Mouse (Mus musculus): Measurements from ENCODE around the gene Igfbp3. TPM values are rescaled to one million over a fixed set of nuclear protein-coding genes. Genes with fewer than 3 reads are reported as not detected.

The Igfbp3 gene
- 14.4 and 15.3 TPM in 2 replicates for polyA plus RNA-seq (2014; fragmentation: Nextera tagmentation; extraction: Ambion mirVana)

DNA sequence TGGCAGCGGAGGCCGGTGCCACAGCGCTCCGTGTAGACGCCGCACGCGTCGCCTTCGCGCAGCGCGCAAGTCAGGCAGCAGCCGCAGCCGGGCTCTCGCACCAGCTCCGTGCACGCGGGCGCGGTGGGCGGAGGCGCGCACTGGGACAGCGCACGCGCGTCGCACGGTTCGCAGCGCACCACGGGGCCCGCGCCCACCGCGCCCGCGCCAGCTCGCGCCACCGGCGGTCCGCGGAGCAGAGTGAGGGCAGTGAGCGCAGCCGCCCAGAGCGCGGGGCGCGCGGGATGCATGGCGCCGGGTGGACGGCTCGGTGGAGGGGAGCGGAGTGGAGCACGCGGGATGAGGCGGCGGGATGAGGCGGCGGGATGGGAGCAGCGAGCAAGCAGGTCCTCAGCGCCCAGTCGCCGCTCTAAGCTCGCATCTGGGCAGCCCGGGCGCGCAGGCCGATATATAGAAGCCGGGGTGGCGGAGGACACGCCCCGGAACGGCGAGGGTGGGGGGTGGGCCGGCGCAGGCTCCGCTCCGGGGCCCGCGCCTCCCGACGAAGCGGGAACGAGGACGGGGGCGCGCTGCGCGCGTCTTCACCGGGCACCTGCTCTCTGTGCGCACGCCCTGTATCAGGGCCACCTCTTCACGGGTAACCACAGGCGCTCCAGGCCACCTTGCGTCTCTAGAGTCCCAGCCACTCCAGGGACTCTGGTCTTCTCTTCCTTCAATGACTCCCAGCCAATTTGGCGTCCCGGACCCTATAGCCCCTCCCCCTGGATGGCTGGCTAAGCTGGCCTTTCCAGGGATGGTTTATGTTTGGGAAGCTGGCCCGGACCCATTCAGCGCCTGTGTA lies at the start of gene Igfbp3:
Igfbp3 (minus strand) TSS at position 423 of the 841 bp plus-strand sequence.
- peak; percentile 81 for DNase-seq
- Histone ChIP-seq H3K9ac (peak within 1 kb of the TSS; percentile 56), H3K4me1 (ENCODE audit: insufficient read depth) (peaks cover 6% of the 10 kb centered on the region; the same call in 1 of the 2 replicates), H3K27me3 (ENCODE audit: insufficient read depth, low read length) (peaks cover 40% of the 10 kb centered on the region), H3K36me3 (ENCODE audit: insufficient read depth) (no peaks in the 10 kb centered on the region), H3K27ac (ENCODE audit: low read depth) (no peak within 1 kb of the TSS), H3K9me3 (ENCODE audit: low read depth, low read length) (no peaks in the 10 kb centered on the region), H3K4me2 (peak within 1 kb of the TSS; percentile 92), H3K4me3 (ENCODE audit: low read depth, low read length) (peak within 1 kb of the TSS; percentile 56)
- TF ChIP-seq CTCF (IDR thresholded peaks at IDR 0.05; ENCODE audit: low read depth) = no peak
- 1% methylated on average over 98 of the region's 104 CpGs for WGBS
- ATAC-seq (ENCODE audit: insufficient read depth) = peak; percentile 81

DNA sequence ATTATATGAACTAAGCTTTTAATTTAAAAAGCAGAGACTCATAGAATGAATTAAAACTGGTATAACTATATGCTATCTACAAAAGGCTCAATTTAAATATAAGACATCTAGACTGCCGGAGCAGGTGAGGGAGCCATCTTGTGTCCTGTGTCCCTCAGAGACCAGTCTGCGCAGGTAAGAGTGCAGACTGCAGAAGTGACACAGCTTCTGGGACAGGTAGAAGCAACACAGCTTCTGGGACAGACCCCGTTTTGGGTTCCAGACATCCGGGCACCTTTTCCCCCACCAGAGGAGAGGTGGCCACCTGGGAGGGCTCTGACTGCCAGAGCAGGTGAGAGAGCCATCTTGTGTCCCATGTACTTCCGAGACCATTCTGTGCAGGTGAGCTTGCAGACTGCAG lies 37.1 kb upstream of the Igfbp3 start:
- Histone ChIP-seq H3K9me3 (ENCODE audit: low read depth, low read length) (no peaks in the 10 kb centered on the region), H3K4me2 (no peak overlapping the region), H3K4me1 (ENCODE audit: insufficient read depth) (no peaks in the 10 kb centered on the region), H3K36me3 (ENCODE audit: insufficient read depth) (no peaks in the 10 kb centered on the region), H3K27me3 (ENCODE audit: insufficient read depth, low read length) (no peaks in the 10 kb centered on the region), H3K27ac (ENCODE audit: low read depth) (no peak overlapping the region), H3K4me3 (ENCODE audit: low read depth, low read length) (no peak overlapping the region), H3K9ac (no peak overlapping the region)
- TF ChIP-seq CTCF (IDR thresholded peaks at IDR 0.05; ENCODE audit: low read depth) = no peak
- DNase-seq (no peak), ATAC-seq (ENCODE audit: insufficient read depth) (no peak)
- 91% methylated on average over 5 of the region's 5 CpGs for WGBS

DNA sequence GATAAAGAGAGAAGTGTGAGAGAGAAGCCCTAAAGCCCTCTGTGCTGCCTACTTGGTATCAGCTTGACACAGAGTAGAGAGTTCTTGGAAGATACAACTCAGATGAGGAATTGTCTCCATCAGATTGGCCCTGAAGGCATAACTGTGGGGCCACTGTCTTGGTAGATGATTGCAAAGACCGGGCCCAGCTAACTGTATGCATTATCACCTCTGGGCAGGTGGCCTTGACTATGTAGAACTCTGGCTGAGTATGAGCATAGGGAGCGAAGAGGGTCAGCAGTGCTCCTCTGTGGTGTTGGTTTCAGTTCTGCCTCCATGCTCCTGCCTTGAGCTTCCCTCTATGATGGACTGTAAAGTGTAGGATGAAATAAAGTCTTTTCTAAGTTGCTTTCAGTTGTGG lies 36.7 kb upstream of the Igfbp3 start:
- DNase-seq (no peak), ATAC-seq (ENCODE audit: insufficient read depth) (no peak)
- Histone ChIP-seq H3K4me1 (ENCODE audit: insufficient read depth) (no peaks in the 10 kb centered on the region), H3K27me3 (ENCODE audit: insufficient read depth, low read length) (no peaks in the 10 kb centered on the region), H3K9me3 (ENCODE audit: low read depth, low read length) (no peaks in the 10 kb centered on the region), H3K27ac (ENCODE audit: low read depth) (no peak overlapping the region), H3K36me3 (ENCODE audit: insufficient read depth) (no peaks in the 10 kb centered on the region), H3K9ac (no peak overlapping the region), H3K4me2 (no peak overlapping the region), H3K4me3 (ENCODE audit: low read depth, low read length) (no peak overlapping the region)
- 87% methylated on average over 2 of the region's 2 CpGs for WGBS
- no peak for TF ChIP-seq CTCF (IDR thresholded peaks at IDR 0.05; ENCODE audit: low read depth)

DNA sequence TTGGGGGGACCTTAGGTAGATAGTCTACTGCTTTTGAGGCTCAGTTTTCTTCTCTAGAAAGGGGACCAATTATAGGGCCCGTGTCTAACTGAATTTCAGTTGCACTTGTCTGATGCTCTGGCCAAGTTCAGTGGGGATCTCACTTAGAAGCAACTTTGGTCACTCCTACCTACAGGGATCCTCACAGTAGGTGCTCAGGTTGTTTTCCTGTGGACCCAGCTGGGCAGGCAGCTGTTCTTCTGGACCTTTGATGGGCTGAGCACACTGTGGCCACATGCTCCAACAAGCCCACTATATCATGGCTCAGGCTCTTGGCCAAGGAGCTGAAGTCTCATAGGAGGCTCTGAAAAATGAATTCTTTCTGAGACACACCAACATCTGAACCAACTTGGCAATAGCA lies 31.1 kb upstream of the Igfbp3 start:
- whole genome bisulfite sequencing = 89% methylated on average over 1 of the region's 1 CpGs
- DNase-seq = no peak

DNA sequence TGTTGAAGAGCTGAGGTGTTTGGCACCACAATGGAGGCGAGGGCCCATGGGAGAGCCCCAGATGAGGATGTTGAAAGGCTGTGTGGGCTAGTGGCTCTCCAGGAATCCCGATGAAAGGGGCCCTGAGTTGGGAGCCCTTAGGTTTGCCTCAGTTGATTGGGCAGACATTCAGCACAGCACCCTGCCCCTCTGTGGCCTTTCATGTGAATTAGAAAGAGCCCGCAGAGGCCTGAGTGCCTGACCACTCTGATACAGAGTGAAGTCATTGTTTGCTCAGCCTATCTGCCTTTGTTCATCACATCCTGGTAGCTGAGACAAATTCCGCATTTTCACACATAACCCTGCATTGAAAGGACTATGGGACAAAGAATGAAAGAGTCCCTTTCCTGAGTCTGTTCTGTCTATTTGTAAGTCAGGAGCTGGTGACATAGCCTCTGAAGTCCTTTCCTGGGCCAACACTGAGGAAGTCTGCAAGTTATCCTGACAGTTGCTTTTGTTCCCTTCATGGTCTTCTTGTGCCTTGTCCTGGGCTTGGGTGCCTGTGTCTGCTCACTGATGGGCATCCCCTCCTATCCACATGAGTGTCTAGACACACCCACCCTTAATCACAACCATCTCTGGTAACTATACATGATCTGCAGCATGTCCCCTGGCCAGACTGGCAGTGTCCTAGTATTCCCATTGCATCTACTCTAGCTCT lies 25.5 kb upstream of the Igfbp3 start:
- H3K9me3 ChIP-seq (ENCODE audit: low read depth, low read length) = no peaks in the 10 kb centered on the region
- no peak overlapping the region for H3K4me2 ChIP-seq
- no peaks in the 10 kb centered on the region for H3K4me1 ChIP-seq (ENCODE audit: insufficient read depth)
- no peaks in the 10 kb centered on the region for H3K36me3 ChIP-seq (ENCODE audit: insufficient read depth)
- TF ChIP-seq CTCF (IDR thresholded peaks at IDR 0.05; ENCODE audit: low read depth) = no peak
- H3K27me3 ChIP-seq (ENCODE audit: insufficient read depth, low read length) = no peaks in the 10 kb centered on the region
- H3K9ac ChIP-seq = no peak overlapping the region
- ATAC-seq (ENCODE audit: insufficient read depth) (no peak), DNase-seq (no peak)
- no peak overlapping the region for H3K4me3 ChIP-seq (ENCODE audit: low read depth, low read length)
- no peak overlapping the region for H3K27ac ChIP-seq (ENCODE audit: low read depth)
- 61% methylated on average over 4 of the region's 4 CpGs for WGBS

More for the DNA sequence above, 31.1 kb upstream of the Igfbp3 start:
- Histone ChIP-seq H3K4me2 (no peak overlapping the region), H3K4me1 (ENCODE audit: insufficient read depth) (no peaks in the 10 kb centered on the region), H3K9ac (no peak overlapping the region), H3K27me3 (ENCODE audit: insufficient read depth, low read length) (no peaks in the 10 kb centered on the region), H3K36me3 (ENCODE audit: insufficient read depth) (no peaks in the 10 kb centered on the region), H3K27ac (ENCODE audit: low read depth) (no peak overlapping the region), H3K4me3 (ENCODE audit: low read depth, low read length) (no peak overlapping the region), H3K9me3 (ENCODE audit: low read depth, low read length) (no peaks in the 10 kb centered on the region)
- ATAC-seq (ENCODE audit: insufficient read depth) = no peak
- TF ChIP-seq CTCF (IDR thresholded peaks at IDR 0.05; ENCODE audit: low read depth) = no peak

DNA sequence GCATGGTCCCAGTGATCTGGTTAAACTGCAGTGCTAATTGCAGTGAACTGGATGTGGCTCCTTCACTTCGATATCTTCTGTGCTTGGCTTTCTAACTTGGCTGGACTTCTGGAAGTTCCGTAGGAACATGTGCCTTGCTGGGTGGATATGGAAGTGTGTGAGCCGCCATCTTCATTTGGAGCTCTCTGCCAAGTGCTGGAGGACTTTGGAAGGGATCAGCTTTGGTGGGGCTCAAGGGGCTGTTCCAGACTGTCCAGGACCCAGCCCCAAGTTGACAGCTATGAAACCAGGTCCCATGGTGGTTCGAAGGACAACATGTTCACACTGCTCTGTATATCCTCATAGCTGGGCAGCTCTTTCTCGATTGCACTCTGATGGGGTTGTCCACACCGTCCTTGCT lies 24.8 kb upstream of the Igfbp3 start:
- DNase-seq = no peak
- WGBS = 94% methylated on average over 6 of the region's 6 CpGs
- H3K4me3 ChIP-seq (ENCODE audit: low read depth, low read length) = no peak overlapping the region
- no peaks in the 10 kb centered on the region for H3K9me3 ChIP-seq (ENCODE audit: low read depth, low read length)
- no peak overlapping the region for H3K4me2 ChIP-seq
- no peak for TF ChIP-seq CTCF (IDR thresholded peaks at IDR 0.05; ENCODE audit: low read depth)
- no peak for ATAC-seq (ENCODE audit: insufficient read depth)
- H3K9ac ChIP-seq = no peak overlapping the region
- H3K36me3 ChIP-seq (ENCODE audit: insufficient read depth) = no peaks in the 10 kb centered on the region
- H3K4me1 ChIP-seq (ENCODE audit: insufficient read depth) = no peaks in the 10 kb centered on the region
- no peak overlapping the region for H3K27ac ChIP-seq (ENCODE audit: low read depth)
- no peaks in the 10 kb centered on the region for H3K27me3 ChIP-seq (ENCODE audit: insufficient read depth, low read length)

DNA sequence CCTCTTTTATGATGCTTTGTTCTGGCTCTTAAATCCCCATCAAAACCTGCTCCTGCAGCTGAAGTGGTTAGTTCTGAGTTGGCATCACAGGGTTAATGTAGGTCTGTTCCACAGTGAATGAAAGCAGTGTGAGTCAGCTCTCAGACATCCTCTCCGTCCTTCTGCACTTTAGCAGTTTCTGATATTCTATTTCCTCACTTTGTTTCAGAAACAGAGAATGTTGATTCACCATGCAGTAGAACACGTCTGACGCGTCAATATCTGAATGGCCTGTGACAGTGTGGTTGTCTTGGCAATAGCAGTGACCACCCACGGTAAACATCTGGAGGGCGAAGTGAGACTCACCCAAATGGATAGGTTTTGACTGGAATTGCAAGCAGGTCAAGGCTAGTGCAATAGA lies 24.0 kb upstream of the Igfbp3 start:
- Histone ChIP-seq H3K36me3 (ENCODE audit: insufficient read depth) (no peaks in the 10 kb centered on the region), H3K4me2 (no peak overlapping the region), H3K9me3 (ENCODE audit: low read depth, low read length) (no peaks in the 10 kb centered on the region), H3K4me1 (ENCODE audit: insufficient read depth) (no peaks in the 10 kb centered on the region), H3K9ac (no peak overlapping the region), H3K4me3 (ENCODE audit: low read depth, low read length) (no peak overlapping the region), H3K27me3 (ENCODE audit: insufficient read depth, low read length) (no peaks in the 10 kb centered on the region), H3K27ac (ENCODE audit: low read depth) (no peak overlapping the region)
- DNase-seq = peak; percentile 37
- no peak for TF ChIP-seq CTCF (IDR thresholded peaks at IDR 0.05; ENCODE audit: low read depth)
- WGBS = 44% methylated on average over 6 of the region's 6 CpGs
- ATAC-seq (ENCODE audit: insufficient read depth) = peak; percentile 60; the same call in 1 of the 2 replicates
